Mouse (Mus musculus) layer of hippocampus, adult 11-12 months (tissue): ENCODE data around the gene Col3a1.

Experiments
- DNase-seq: peaks from one replicate; pipeline ENCODE4 v3.0.0; 2022; ENCODE audit warnings: low spot score

The Col3a1 gene

GRCm38 (mm10) chr1:45381866-45382265, 70.5 kb downstream of the Col3a1 start:
- no peak for DNase-seq
